Mouse (Mus musculus): ENCODE measurements around the gene Gjd2. TPM values are rescaled to one million over a fixed set of nuclear protein-coding genes. Genes with fewer than 3 reads are reported as not detected.

The Gjd2 gene
- polyA plus RNA-seq, 1 experiment from 2014 or later: 0.23 TPM

Other genes starting within 250 kb of the Gjd2 start
- gene Scg5, start 184.5 kb downstream of the Gjd2 start, polyA plus RNA-seq (2015; fragmentation: Nextera tagmentation; extraction: Ambion mirVana): 3.2 and 4.1 TPM in 2 replicates
- 19.3 and 20.1 TPM in 2 replicates for gene Arhgap11a, start 165.0 kb downstream of the Gjd2 start, polyA plus RNA-seq (2015; fragmentation: Nextera tagmentation; extraction: Ambion mirVana)
- 1,136 and 1,472 TPM in 2 replicates for gene Actc1, start 39.9 kb upstream of the Gjd2 start, polyA plus RNA-seq (2015; fragmentation: Nextera tagmentation; extraction: Ambion mirVana)
- gene Aqr, start 173.4 kb upstream of the Gjd2 start, polyA plus RNA-seq (2015; fragmentation: Nextera tagmentation; extraction: Ambion mirVana): 39.1 and 40.5 TPM in 2 replicates
- gene Zfp770, start 187.8 kb upstream of the Gjd2 start, polyA plus RNA-seq (2015; fragmentation: Nextera tagmentation; extraction: Ambion mirVana): 3.5 and 4.0 TPM in 2 replicates